Mouse (Mus musculus) heart, adult 2 months (tissue): Measurements from ENCODE around the gene Ptpn23.

ENCODE experiments used
- CTCF ChIP-seq: fragments of 200-600 bp; IDR thresholded peaks from 2 replicates; pipeline ENCODE4 v1.8.1; 2022; ENCODE audit warnings: antibody characterized with exemption, mild to moderate bottlenecking, moderate library complexity
- POLR2A ChIP-seq: fragments of 200-500 bp; IDR thresholded peaks from 2 replicates; pipeline ENCODE4 v1.6.1; 2011; ENCODE audit warnings: mild to moderate bottlenecking, low read depth, low read length, control low read depth; ENCODE audit not compliant: insufficient read depth

- TF ChIP-seq CTCF (no peak), POLR2A (no peak)
Measured at GRCm38 (mm10) chr9:110366746-110367145, 41.3 kb downstream of the Ptpn23 start.
